Mouse (Mus musculus) heart, embryonic 10.5 days (tissue): ENCODE measurements at regions not wholly inside any gene's neighbourhood (a gene's known extent, or its start where the extent isn't known, plus 50 kb on each side); places are given as distances from the start of the nearest gene placed in this dataset.
"Not testable (repeated sequence)": the region's sequence is repeated elsewhere in the genome, so short reads cannot be mapped to it uniquely, and the experiment has no call there.

Experiments used
- DNase-seq: peaks from one replicate; pipeline ENCODE4 v3.0.0-alpha.2; 2017; ENCODE audit warnings: low spot score
- H3K27ac ChIP-seq: fragments of 300-500 bp; sonication (generic); 2 replicates; pipeline ENCODE4 v1.5.1; 2016; ENCODE audit warnings: mild to moderate bottlenecking
- H3K27me3 ChIP-seq: fragments of 300-500 bp; sonication (generic); 2 replicates; pipeline ENCODE4 v1.6.1; 2016; ENCODE audit warnings: mild to moderate bottlenecking; ENCODE audit not compliant: poor library complexity, insufficient read depth, severe bottlenecking
- H3K36me3 ChIP-seq: fragments of 300-500 bp; sonication (generic); 2 replicates; pipeline ENCODE4 v1.6.1; 2016; ENCODE audit warnings: mild to moderate bottlenecking, moderate library complexity
- H3K4me1 ChIP-seq: fragments of 300-500 bp; sonication (generic); 2 replicates; pipeline ENCODE4 v1.6.1; 2016; ENCODE audit warnings: mild to moderate bottlenecking
- H3K4me3 ChIP-seq: fragments of 300-500 bp; sonication (generic); 2 replicates; pipeline ENCODE4 v1.5.1; 2016; ENCODE audit warnings: mild to moderate bottlenecking, moderate library complexity
- H3K9me3 ChIP-seq: fragments of 300-500 bp; sonication (generic); 2 replicates; pipeline ENCODE4 v1.6.1; 2016; ENCODE audit warnings: mild to moderate bottlenecking, moderate library complexity
- WGBS: fragments of 180-500 bp; shearing (Covaris S2); methylation state at CpG from one replicate; pipeline ENCODE4 v1.1.7; 2016; 5-methylcytosine and 5-hydroxymethylcytosine counted together

DNA sequence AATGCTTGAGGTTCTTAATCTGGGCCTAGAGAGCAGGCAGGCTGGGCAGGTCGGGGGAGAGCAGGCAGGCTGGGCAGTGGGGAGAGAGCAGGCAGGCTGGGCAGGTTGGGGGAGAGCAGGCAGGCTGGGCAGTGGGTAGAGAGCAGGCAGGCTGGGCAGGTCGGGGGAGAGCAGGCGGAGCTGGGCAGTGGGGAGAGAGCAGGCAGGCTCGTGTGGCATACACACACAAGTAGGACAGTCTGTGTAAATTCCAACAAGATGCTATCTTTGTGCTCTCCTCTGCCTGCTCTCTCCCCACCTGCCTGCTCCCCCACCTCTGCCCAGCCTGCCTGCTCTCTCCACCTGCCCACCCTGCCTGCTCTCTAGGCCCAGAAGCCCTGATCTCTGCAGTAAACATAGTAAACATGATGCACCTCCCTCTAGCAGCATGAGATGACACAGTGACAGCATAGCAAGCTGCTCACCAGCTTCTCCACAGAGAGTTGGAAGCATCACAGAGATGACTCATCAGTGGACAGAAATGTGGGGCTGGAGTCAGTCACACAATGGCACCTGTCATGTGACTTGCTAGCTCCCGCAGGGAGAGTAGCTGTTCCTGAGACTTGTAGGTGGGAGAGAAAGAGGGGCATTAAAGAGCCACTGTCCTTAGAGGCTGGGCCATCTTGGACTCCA, 166.3 kb upstream of the Rpl38 start:
- Histone ChIP-seq H3K36me3 (no peaks in the 10 kb centered on the region), H3K27ac (peak overlapping the region; percentile 24; the same call in 1 of the 2 replicates), H3K4me1 (peaks cover 16% of the 10 kb centered on the region), H3K9me3 (no peaks in the 10 kb centered on the region), H3K4me3 (no peak overlapping the region), H3K27me3 (0 out of 2 replicates have a peak, but pooled peaks cover 7% of the 10 kb centered on the region)
- DNase-seq, result no peak
- 37% methylated on average over 4 of the region's 5 CpGs for WGBS

DNA sequence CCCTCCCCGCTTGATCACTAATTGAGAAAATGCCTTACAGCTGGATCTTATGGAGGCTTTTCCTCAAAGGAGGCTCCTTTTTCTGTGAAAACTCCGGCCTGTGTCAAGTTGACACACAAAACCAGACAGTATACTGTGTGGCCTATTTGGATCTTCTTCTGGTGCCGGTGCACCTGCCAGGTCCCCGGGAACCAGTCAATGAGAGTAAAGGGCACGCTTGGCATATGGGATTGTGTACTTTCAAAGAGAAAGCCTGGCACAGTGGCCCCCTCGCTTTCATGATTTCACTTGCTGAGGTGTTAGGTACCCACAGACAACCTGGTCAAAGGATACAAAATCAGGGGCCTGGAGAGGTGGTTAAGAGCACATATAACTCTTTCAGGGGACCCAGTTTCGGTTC, 167.9 kb upstream of the Rpl38 start:
- WGBS, result 87% methylated on average over 7 of the region's 7 CpGs
- Histone ChIP-seq H3K4me3 (no peak overlapping the region), H3K27ac (no peak overlapping the region), H3K4me1 (peaks cover 16% of the 10 kb centered on the region), H3K27me3 (peaks cover 14% of the 10 kb centered on the region; the same call in 1 of the 2 replicates), H3K9me3 (no peaks in the 10 kb centered on the region), H3K36me3 (no peaks in the 10 kb centered on the region)
- DNase-seq, result no peak

GRCm38 (mm10) chr11:114499665-114500064, 168.7 kb upstream of the Rpl38 start:
- no peak for DNase-seq
- WGBS, result 81% methylated on average over 12 of the region's 12 CpGs
- no peaks in the 10 kb centered on the region for H3K9me3 ChIP-seq

DNA sequence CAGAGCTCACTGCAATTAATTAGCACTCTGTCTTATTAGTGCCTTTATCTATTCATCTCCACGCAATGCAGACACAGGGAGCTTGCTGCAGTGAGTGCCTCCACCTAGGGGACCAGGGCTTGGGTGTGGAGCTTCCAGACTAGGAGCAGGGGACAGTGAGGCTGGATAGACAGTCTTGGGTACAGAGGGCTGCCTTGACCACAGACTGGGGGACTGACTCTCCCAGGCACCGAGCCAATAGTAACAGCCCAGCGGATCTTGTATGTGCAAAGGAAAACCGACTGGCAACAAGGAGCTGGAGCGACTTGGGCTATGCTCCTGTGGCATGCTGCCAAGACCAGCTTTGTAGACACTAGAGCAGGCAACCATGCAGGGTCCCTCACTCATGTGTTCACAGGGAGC, 172.8 kb upstream of the Rpl38 start:
- Histone ChIP-seq H3K4me1 (no peaks in the 10 kb centered on the region), H3K27me3 (peaks cover 53% of the 10 kb centered on the region), H3K4me3 (no peak overlapping the region), H3K36me3 (no peaks in the 10 kb centered on the region), H3K27ac (no peak overlapping the region), H3K9me3 (no peaks in the 10 kb centered on the region)
- 69% methylated on average over 5 of the region's 5 CpGs for WGBS
- no peak for DNase-seq

More at GRCm38 (mm10) chr11:114499665-114500064, 168.7 kb upstream of the Rpl38 start:
- H3K4me1 ChIP-seq, result peaks cover 16% of the 10 kb centered on the region
- no peak overlapping the region for H3K27ac ChIP-seq
- H3K36me3 ChIP-seq, result no peaks in the 10 kb centered on the region
- H3K27me3 ChIP-seq, result peaks cover 21% of the 10 kb centered on the region
- H3K4me3 ChIP-seq, result no peak overlapping the region

GRCm38 (mm10) chr11:114486455-114486854, 181.9 kb upstream of the Rpl38 start:
- H3K36me3 ChIP-seq, result no peaks in the 10 kb centered on the region
- peaks cover 60% of the 10 kb centered on the region for H3K27me3 ChIP-seq
- 31% methylated on average over 8 of the region's 8 CpGs for WGBS
- peaks cover 29% of the 10 kb centered on the region for H3K4me1 ChIP-seq
- H3K4me3 ChIP-seq, result no peak overlapping the region
- H3K27ac ChIP-seq, result no peak overlapping the region
- no peak for DNase-seq
- no peaks in the 10 kb centered on the region for H3K9me3 ChIP-seq

DNA sequence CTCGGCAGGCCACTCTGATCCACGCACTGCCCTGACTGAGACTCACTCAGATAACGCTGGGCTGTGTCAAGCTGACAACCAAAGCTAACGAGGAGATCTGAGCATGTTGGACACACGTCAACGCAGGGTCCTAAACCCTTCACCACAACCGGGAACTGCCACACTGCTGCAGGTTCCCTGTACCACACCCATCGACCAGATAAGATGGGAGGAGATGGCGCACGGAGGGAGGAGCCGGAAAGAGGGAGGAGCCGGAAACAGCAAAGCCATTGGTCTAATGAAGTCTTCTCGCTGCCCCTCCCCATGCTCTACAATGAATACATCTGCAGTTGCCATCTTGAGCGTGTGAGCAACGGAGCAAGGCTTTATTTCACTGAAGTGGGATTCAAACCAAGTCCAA, 182.9 kb upstream of the Rpl38 start:
- WGBS, result 34% methylated on average over 15 of the region's 15 CpGs
- peaks cover 54% of the 10 kb centered on the region for H3K27me3 ChIP-seq
- H3K9me3 ChIP-seq, result no peaks in the 10 kb centered on the region
- 0 out of 2 replicates have a peak overlapping the region, but pooled peaks have one; percentile 23 for H3K4me3 ChIP-seq
- H3K27ac ChIP-seq, result peak overlapping the region; percentile 33; the same call in 1 of the 2 replicates
- DNase-seq, result no peak
- no peaks in the 10 kb centered on the region for H3K36me3 ChIP-seq
- peaks cover 29% of the 10 kb centered on the region for H3K4me1 ChIP-seq

GRCm38 (mm10) chr11:114484668-114484953, 183.7 kb upstream of the Rpl38 start:
- no peaks in the 10 kb centered on the region for H3K36me3 ChIP-seq
- no peaks in the 10 kb centered on the region for H3K9me3 ChIP-seq
- H3K27me3 ChIP-seq, result peaks cover 49% of the 10 kb centered on the region
- WGBS, result 92% methylated on average over 4 of the region's 4 CpGs
- no peak for DNase-seq
- no peak overlapping the region for H3K27ac ChIP-seq
- H3K4me1 ChIP-seq, result peaks cover 29% of the 10 kb centered on the region
- H3K4me3 ChIP-seq, result no peak overlapping the region

DNA sequence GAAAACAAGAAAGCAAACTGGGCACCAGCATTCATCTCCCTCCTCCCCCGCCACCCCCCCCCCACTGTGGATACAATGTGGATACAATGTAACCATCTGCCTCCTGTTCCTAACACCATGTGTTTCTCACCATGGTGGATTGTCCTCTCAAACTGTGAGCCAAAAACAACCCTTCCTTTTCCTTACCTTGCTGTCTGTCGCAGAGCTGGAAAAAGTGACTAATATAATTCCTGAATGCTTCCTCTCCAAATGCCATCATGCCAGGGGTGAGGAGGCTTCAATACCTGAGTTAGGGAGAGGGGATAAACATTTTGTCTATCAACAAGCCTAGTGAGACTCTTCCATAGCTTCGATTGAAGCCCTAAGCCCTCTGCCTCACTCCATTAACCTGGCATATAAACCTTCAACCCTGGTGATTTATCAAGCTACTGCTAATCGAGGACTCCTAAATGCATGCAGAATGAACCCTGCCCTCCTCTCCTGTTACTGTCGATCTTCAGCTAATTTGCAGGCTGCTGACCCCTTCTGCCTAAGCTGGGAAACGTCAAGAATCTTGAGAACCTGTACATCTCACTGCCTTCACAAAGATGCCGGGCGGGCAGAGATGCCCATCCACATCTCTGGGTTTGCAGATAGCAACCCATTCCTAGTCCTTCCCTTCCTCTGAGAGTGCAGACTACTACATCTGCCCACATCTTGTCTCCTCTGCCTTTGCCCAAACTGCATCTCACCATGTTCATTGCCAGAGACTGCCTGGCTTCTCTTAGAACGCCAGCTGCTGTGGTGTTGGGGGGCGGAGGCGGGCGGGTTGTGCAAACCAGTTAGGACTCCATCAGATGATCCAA, 184.3 kb upstream of the Rpl38 start:
- no peak for DNase-seq
- H3K4me3 ChIP-seq, result no peak overlapping the region
- H3K27me3 ChIP-seq, result peaks cover 49% of the 10 kb centered on the region
- WGBS, result 73% methylated on average over 12 of the region's 12 CpGs
- peaks cover 29% of the 10 kb centered on the region for H3K4me1 ChIP-seq
- H3K36me3 ChIP-seq, result no peaks in the 10 kb centered on the region
- no peak overlapping the region for H3K27ac ChIP-seq
- no peaks in the 10 kb centered on the region for H3K9me3 ChIP-seq

DNA sequence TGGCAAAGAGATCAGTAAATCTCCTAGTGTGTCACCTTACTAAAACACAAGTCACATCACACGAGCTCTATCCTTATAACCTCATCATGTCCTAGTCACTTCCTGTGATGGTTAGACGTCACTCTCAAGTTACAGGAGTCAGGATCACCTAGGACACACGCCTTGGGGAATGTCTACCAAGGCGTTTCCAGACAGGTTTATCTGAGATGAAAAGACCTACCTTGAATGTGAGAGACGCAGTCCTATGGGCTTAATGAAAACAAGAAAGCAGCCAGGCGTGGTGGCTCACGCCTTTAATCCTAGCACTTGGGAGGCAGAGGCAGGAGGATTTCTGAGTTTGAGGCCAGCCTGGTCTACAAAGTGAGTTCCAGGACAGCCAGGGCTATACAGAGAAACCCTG, 185.0 kb upstream of the Rpl38 start:
- Histone ChIP-seq H3K4me1 (peaks cover 23% of the 10 kb centered on the region), H3K27me3 (peaks cover 47% of the 10 kb centered on the region)
- not testable (repeated sequence) for H3K36me3 ChIP-seq, H3K9me3 ChIP-seq, H3K4me3 ChIP-seq, H3K27ac ChIP-seq, DNase-seq
- 77% methylated on average over 7 of the region's 7 CpGs for WGBS

- Histone ChIP-seq H3K4me1 (peaks cover 23% of the 10 kb centered on the region), H3K27ac (no peak overlapping the region), H3K4me3 (no peak overlapping the region), H3K27me3 (peaks cover 35% of the 10 kb centered on the region), H3K36me3 (no peaks in the 10 kb centered on the region), H3K9me3 (no peaks in the 10 kb centered on the region)
- 80% methylated on average over 10 of the region's 10 CpGs for WGBS
- no peak for DNase-seq
These were observed 186.3 kb upstream of the Rpl38 start for GRCm38 (mm10) chr11:114482070-114482469.

- Histone ChIP-seq H3K9me3 (no peaks in the 10 kb centered on the region), H3K4me3 (no peak overlapping the region), H3K27me3 (peaks cover 24% of the 10 kb centered on the region), H3K36me3 (no peaks in the 10 kb centered on the region), H3K4me1 (peaks cover 13% of the 10 kb centered on the region), H3K27ac (no peak overlapping the region)
- DNase-seq, result no peak
- 53% methylated on average over 7 of the region's 7 CpGs for WGBS
These were observed 187.3 kb upstream of the Rpl38 start for GRCm38 (mm10) chr11:114481037-114481436.

DNA sequence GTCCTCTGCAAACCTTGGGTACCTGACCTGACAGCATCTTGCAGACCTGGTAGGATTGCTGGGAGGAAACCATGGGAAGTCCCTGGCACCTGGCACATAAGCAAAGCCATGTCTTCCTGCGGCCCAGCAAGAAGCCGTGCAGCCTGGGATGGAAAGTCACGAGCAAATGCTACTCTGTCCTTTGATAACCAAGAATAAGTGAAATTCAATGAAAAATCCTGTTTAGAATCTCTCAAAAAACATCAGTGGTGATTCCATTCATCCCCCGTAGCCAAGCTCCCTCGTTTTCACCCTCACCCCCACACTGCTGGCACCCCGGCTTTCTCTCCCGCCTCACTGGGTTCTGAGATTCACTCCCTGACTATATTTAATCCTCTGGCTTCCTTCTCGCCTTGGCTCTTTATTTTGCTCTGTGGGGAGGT, 188.2 kb upstream of the Rpl38 start:
- Histone ChIP-seq H3K4me1 (peaks cover 5% of the 10 kb centered on the region), H3K36me3 (no peaks in the 10 kb centered on the region), H3K27ac (no peak overlapping the region), H3K4me3 (no peak overlapping the region), H3K27me3 (peaks cover 15% of the 10 kb centered on the region; the same call in 1 of the 2 replicates), H3K9me3 (no peaks in the 10 kb centered on the region)
- DNase-seq, result no peak
- WGBS, result 79% methylated on average over 8 of the region's 8 CpGs

- no peak for DNase-seq
- peak overlapping the region; percentile 40; the same call in 1 of the 2 replicates for H3K4me3 ChIP-seq
- H3K27ac ChIP-seq, result no peak overlapping the region
- no peaks in the 10 kb centered on the region for H3K36me3 ChIP-seq
- WGBS, result 5% methylated on average over 7 of the region's 7 CpGs
- peaks cover 18% of the 10 kb centered on the region for H3K27me3 ChIP-seq
- no peaks in the 10 kb centered on the region for H3K9me3 ChIP-seq
- H3K4me1 ChIP-seq, result peaks cover 3% of the 10 kb centered on the region; the same call in 1 of the 2 replicates
These were observed 189.6 kb upstream of the Rpl38 start for GRCm38 (mm10) chr11:114478736-114479135.
